Comparison of ENCODE assay signal across 21 mouse cellular contexts in the genomic region with DNA sequence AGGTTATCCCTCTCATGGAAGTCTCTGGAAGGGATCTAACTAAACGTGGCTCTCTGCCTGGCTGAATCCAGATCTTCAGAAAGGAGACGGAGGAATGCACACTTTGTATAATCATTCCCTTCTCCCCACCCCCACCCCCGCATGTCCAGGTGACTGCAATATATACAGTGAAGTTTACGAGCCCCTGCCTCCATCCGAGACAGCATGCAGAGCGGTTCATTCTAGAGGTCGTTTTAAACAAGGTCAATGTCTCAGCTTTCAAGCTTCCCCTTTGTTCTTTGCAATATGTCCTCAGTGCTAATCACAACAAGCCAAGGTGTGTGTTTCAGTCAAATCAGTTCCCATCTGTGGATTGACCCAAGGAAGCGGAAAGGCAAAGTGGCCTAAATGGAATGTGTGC.
A peak's percentile ranks its signal among the peaks of the same experiment; 100 is the strongest.
DNase-seq lines count a peak whose midpoint lies in the region; ATAC-seq lines count a peak whose summit lies in the region.
"Had no signal": no experiment of that assay in that cellular context is flagged by ENCODE, and none has a peak within 500 bp of the region (broad histone marks: within the 10 kb centered on the region; RNA-seq: fewer than 3 reads in every experiment).

No protein-coding gene starts in this region.

- H3K36me3 ChIP-seq in kidney, embryonic 15.5 days: no peaks in the 10 kb centered on the region
- H3K36me3 ChIP-seq in stomach, embryonic 15.5 days: no peaks in the 10 kb centered on the region
- H3K36me3 ChIP-seq: forebrain, embryonic 10.5 days; neural tube, embryonic 15.5 days had no signal

- no peak overlapping the region for H3K27ac ChIP-seq in kidney, embryonic 15.5 days
- 0 out of 2 replicates have a peak overlapping the region, but pooled peaks have one; percentile 16 for H3K27ac ChIP-seq in stomach, embryonic 15.5 days
- H3K27ac ChIP-seq: forebrain, embryonic 10.5 days; neural tube, embryonic 15.5 days had no signal

- peak; percentile 62; the same call in 1 of the 2 replicates for ATAC-seq in kidney, embryonic 15.5 days (replicated peaks; ENCODE audit: low FRiP score)
- no peak for ATAC-seq in stomach, embryonic 15.5 days (ENCODE audit: insufficient read depth, low FRiP score, low read depth)
- ATAC-seq: forebrain, embryonic 16.5 days; liver, postnatal 0 days; lung, postnatal 0 days had no signal

- H3K9me3 ChIP-seq in kidney, embryonic 15.5 days (replicated peaks): no peaks in the 10 kb centered on the region
- no peaks in the 10 kb centered on the region for H3K9me3 ChIP-seq in stomach, embryonic 15.5 days
- H3K9me3 ChIP-seq: forebrain, embryonic 10.5 days; neural tube, embryonic 15.5 days had no signal

- H3K4me3 ChIP-seq in kidney, embryonic 15.5 days (replicated peaks): no peak overlapping the region
- no peak overlapping the region for H3K4me3 ChIP-seq in stomach, embryonic 15.5 days (replicated peaks)
- H3K4me3 ChIP-seq: forebrain, embryonic 10.5 days; neural tube, embryonic 15.5 days had no signal

- WGBS in kidney, embryonic 15.5 days: 33% methylated on average over 8 of the region's 8 CpGs
- WGBS in stomach, embryonic 15.5 days: 64% methylated on average over 8 of the region's 8 CpGs

- no peaks in the 10 kb centered on the region for H3K27me3 ChIP-seq in kidney, embryonic 15.5 days
- H3K27me3 ChIP-seq in stomach, embryonic 15.5 days (replicated peaks): no peaks in the 10 kb centered on the region
- H3K27me3 ChIP-seq: neural tube, embryonic 15.5 days had no signal

- DNase-seq in kidney, postnatal 10 days: no peak
- peak; percentile 48 for DNase-seq in ZHBTc4 (ENCODE audit: low read depth, low spot score)
- peak; percentile 42 for DNase-seq in forelimb bud, embryonic 11.5 days (ENCODE audit: low read depth, low spot score)
- no peak for DNase-seq in cerebellum, postnatal 10 days
- DNase-seq in layer of hippocampus, adult 18-20 months (ENCODE audit: low spot score in 2 of 2): no peak
- DNase-seq: adrenal gland, postnatal 25 days; cerebellum, postnatal 14 days; gastrocnemius, postnatal 14 days; kidney, adult 18-20 months; liver, postnatal 0 days; right cerebral cortex, postnatal 14 days; thymus, postnatal 36 days had no signal

- no peak overlapping the region for H3K9ac ChIP-seq in kidney, embryonic 15.5 days
- H3K9ac ChIP-seq in stomach, embryonic 15.5 days: no peak overlapping the region
- H3K9ac ChIP-seq: liver, postnatal 0 days; neural tube, embryonic 15.5 days had no signal

- H3K4me1 ChIP-seq in kidney, embryonic 15.5 days: peaks cover 7% of the 10 kb centered on the region; the same call in 1 of the 2 replicates
- H3K4me1 ChIP-seq in stomach, embryonic 15.5 days: peaks cover 8% of the 10 kb centered on the region; the same call in 1 of the 2 replicates
- H3K4me1 ChIP-seq: neural tube, embryonic 15.5 days had no signal

- H3K4me2 ChIP-seq in kidney, embryonic 15.5 days: no peak overlapping the region
- H3K4me2 ChIP-seq in stomach, embryonic 15.5 days: no peak overlapping the region
- H3K4me2 ChIP-seq: heart, embryonic 11.5 days; liver, embryonic 11.5 days; midbrain, embryonic 11.5 days; neural tube, embryonic 15.5 days had no signal

Comparison
In these comparisons a context has a peak if more than half of its experiments do, and no peak if none do; other contexts are left out.
1. DNase-seq: peak in ZHBTc4 (single experiment) and forelimb bud, embryonic 11.5 days (single experiment); none in kidney, postnatal 10 days (single experiment), cerebellum, postnatal 10 days (0 of 2) and layer of hippocampus, adult 18-20 months (0 of 2).